Mouse (Mus musculus): ENCODE data around the gene Klhl3. TPM values are rescaled to one million over a fixed set of nuclear protein-coding genes. Genes with fewer than 3 reads are reported as not detected.

The Klhl3 gene
- polyA plus RNA-seq, 1 experiment = 2.0 TPM

DNA sequence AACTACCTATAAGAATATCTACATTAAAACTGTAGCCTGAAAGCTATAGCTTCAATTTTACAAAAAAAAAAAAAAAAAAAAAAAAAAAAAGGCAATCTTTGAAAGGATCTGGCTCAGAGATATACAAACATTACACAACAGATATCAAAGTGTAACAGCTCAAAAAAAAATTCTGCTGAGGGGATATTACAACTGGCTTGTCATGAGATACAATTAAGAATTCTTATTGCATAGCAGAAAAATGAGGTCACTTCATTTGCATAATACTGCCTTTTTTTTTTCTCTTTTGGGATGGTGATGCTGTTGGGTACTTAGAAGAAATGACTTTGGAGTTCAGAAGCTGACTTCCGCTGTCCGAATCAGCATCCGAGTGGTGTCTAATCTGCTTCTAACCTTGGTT, 111.6 kb downstream of the Klhl3 start:
- TF ChIP-seq CTCF (IDR thresholded peaks at IDR 0.05; ENCODE audit: borderline replicate concordance, control insufficient read depth, extremely low read depth, insufficient read depth, low read length, poor library complexity) (no peak), POLR2A (IDR thresholded peaks at IDR 0.05; ENCODE audit: control insufficient read depth, extremely low read depth, insufficient read depth, low read length, poor library complexity) (no peak)
- H3K4me3 ChIP-seq (ENCODE audit: control insufficient read depth, insufficient read depth, low read length) = no peak overlapping the region
- H3K4me1 ChIP-seq (replicated peaks; ENCODE audit: control insufficient read depth, insufficient read depth, low read length) = no peaks in the 10 kb centered on the region
- 97% methylated on average over 3 of the region's 3 CpGs for WGBS
- no peak for DNase-seq
- no peaks in the 10 kb centered on the region for H3K27me3 ChIP-seq (ENCODE audit: control insufficient read depth, insufficient read depth, low read length)
- no peaks in the 10 kb centered on the region for H3K36me3 ChIP-seq (ENCODE audit: control insufficient read depth, insufficient read depth, low read length)
- H3K27ac ChIP-seq (ENCODE audit: control insufficient read depth, insufficient read depth, low read length) = no peak overlapping the region

DNA sequence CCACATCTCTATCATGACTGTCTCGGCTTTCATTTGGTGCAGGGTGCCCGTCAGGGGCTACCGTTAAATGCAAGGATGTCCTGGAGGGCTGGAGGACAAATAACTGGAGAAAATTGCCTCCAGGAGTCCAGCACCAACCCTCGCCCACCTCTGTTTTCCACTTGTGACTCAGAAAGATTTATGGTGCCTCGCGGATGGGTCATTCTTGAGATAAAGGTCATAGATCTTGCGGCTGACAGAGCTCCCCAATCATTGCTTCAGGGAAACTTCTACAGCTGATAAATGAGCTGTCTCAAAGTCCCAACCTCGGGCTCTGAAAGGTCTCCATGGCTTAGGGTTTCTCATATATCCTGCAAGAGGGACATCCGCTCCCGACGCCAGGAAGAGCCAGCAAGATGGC, 116.9 kb downstream of the Klhl3 start:
- H3K36me3 ChIP-seq (ENCODE audit: control insufficient read depth, insufficient read depth, low read length) = no peaks in the 10 kb centered on the region
- no peak overlapping the region for H3K4me3 ChIP-seq (ENCODE audit: control insufficient read depth, insufficient read depth, low read length)
- no peak for DNase-seq
- H3K27ac ChIP-seq (ENCODE audit: control insufficient read depth, insufficient read depth, low read length) = no peak overlapping the region
- WGBS = 84% methylated on average over 11 of the region's 11 CpGs
- no peak for TF ChIP-seq CTCF (IDR thresholded peaks at IDR 0.05; ENCODE audit: borderline replicate concordance, control insufficient read depth, extremely low read depth, insufficient read depth, low read length, poor library complexity)
- TF ChIP-seq POLR2A (IDR thresholded peaks at IDR 0.05; ENCODE audit: control insufficient read depth, extremely low read depth, insufficient read depth, low read length, poor library complexity) = no peak
- H3K27me3 ChIP-seq (ENCODE audit: control insufficient read depth, insufficient read depth, low read length) = no peaks in the 10 kb centered on the region
- no peaks in the 10 kb centered on the region for H3K4me1 ChIP-seq (replicated peaks; ENCODE audit: control insufficient read depth, insufficient read depth, low read length)

DNA sequence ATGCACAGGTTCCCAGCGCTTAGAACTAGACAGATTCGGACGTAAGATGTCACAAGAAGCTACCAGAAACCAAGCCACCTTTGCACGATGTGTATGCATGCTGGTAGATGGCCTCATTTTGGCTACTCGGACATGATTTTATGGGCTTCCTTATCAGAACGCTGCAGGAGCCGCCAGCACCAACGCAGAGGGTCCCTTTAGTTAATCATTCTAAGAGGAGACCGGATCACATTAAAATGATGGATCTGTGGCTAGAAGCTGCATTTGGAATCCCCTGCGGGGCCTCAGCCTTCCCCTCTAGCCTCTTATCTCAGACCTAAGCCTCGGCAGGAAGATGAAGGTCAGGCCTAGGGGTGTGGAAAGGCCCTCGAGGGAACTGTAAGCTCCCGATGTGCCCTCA, 117.5 kb downstream of the Klhl3 start:
- no peaks in the 10 kb centered on the region for H3K4me1 ChIP-seq (replicated peaks; ENCODE audit: control insufficient read depth, insufficient read depth, low read length)
- H3K27ac ChIP-seq (ENCODE audit: control insufficient read depth, insufficient read depth, low read length) = no peak overlapping the region
- 42% methylated on average over 13 of the region's 13 CpGs for WGBS
- no peak overlapping the region for H3K4me3 ChIP-seq (ENCODE audit: control insufficient read depth, insufficient read depth, low read length)
- no peaks in the 10 kb centered on the region for H3K36me3 ChIP-seq (ENCODE audit: control insufficient read depth, insufficient read depth, low read length)
- H3K27me3 ChIP-seq (ENCODE audit: control insufficient read depth, insufficient read depth, low read length) = no peaks in the 10 kb centered on the region
- DNase-seq = no peak
- TF ChIP-seq POLR2A (IDR thresholded peaks at IDR 0.05; ENCODE audit: control insufficient read depth, extremely low read depth, insufficient read depth, low read length, poor library complexity) = no peak
- TF ChIP-seq CTCF (IDR thresholded peaks at IDR 0.05; ENCODE audit: borderline replicate concordance, control insufficient read depth, extremely low read depth, insufficient read depth, low read length, poor library complexity) = no peak

DNA sequence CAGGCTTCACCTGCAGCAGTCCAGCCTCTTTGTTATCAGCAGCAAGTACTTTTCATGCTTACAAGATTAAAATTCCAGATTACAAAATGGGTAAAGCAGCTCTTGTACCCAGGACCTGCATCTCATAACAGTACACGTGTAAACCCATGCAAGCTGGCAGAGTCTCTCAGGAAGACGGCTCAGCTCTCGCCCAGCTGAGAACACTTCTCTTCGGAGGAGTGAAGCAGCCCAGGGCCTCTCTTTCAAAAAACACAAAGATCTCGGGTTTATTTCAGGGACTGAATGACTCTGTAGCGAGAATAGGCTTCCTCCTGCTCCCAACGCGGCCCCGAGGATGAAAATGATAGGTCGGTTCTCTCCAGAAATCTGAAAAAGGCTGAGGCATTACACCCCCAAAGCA, 128.8 kb downstream of the Klhl3 start:
- Histone ChIP-seq H3K4me3 (ENCODE audit: control insufficient read depth, insufficient read depth, low read length) (no peak overlapping the region), H3K36me3 (ENCODE audit: control insufficient read depth, insufficient read depth, low read length) (no peaks in the 10 kb centered on the region), H3K27ac (ENCODE audit: control insufficient read depth, insufficient read depth, low read length) (no peak overlapping the region), H3K4me1 (replicated peaks; ENCODE audit: control insufficient read depth, insufficient read depth, low read length) (peaks cover 3% of the 10 kb centered on the region; the same call in 1 of the 2 replicates), H3K27me3 (ENCODE audit: control insufficient read depth, insufficient read depth, low read length) (no peaks in the 10 kb centered on the region; the same call in 1 of the 2 replicates)
- no peak for DNase-seq
- TF ChIP-seq POLR2A (IDR thresholded peaks at IDR 0.05; ENCODE audit: control insufficient read depth, extremely low read depth, insufficient read depth, low read length, poor library complexity) (no peak), CTCF (IDR thresholded peaks at IDR 0.05; ENCODE audit: borderline replicate concordance, control insufficient read depth, extremely low read depth, insufficient read depth, low read length, poor library complexity) (no peak)
- 85% methylated on average over 10 of the region's 10 CpGs for WGBS

DNA sequence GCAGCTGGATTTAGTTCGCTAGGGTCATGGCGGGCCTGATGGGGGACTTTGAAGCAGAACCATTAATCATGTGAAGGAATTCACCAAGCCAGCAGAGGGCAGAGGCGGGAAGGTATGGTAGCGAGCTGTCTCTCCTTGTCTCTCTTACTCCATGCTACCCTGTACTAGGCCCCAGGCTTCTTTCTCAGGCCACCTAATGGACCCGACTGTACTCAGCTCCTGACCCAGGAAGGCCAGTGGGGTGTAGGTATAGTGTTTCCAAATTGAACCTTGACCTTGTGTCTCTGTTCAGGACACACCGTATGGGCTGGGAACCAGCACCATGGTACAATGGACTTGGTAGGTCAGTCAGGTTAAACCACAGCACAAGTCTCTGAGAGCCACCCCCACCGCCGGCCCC, 129.2 kb downstream of the Klhl3 start:
- Histone ChIP-seq H3K36me3 (ENCODE audit: control insufficient read depth, insufficient read depth, low read length) (no peaks in the 10 kb centered on the region), H3K4me3 (ENCODE audit: control insufficient read depth, insufficient read depth, low read length) (no peak overlapping the region), H3K4me1 (replicated peaks; ENCODE audit: control insufficient read depth, insufficient read depth, low read length) (peaks cover 3% of the 10 kb centered on the region; the same call in 1 of the 2 replicates), H3K27me3 (ENCODE audit: control insufficient read depth, insufficient read depth, low read length) (no peaks in the 10 kb centered on the region; the same call in 1 of the 2 replicates), H3K27ac (ENCODE audit: control insufficient read depth, insufficient read depth, low read length) (no peak overlapping the region)
- DNase-seq = peak; percentile 8
- WGBS = 69% methylated on average over 8 of the region's 8 CpGs
- TF ChIP-seq CTCF (IDR thresholded peaks at IDR 0.05; ENCODE audit: borderline replicate concordance, control insufficient read depth, extremely low read depth, insufficient read depth, low read length, poor library complexity) = no peak
- no peak for TF ChIP-seq POLR2A (IDR thresholded peaks at IDR 0.05; ENCODE audit: control insufficient read depth, extremely low read depth, insufficient read depth, low read length, poor library complexity)

DNA sequence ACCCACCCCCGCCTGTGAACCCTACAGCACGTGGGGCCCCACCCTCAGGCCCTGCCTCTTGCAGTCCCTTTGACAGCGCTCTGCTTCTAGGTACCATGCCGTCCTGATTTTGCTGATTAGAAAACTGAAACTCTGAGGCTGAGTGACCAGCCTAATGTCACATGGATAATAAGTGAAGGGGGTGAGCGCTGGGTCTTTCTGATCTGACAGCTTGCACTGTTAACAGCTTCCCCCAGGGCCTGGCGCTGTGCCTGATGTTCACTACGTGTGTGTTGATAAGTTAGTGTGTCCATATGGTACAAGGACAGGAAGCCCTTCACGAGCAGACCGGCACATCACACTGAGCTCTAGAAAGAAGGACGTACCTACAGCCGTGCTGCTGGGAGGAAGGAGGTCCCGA, 130.1 kb downstream of the Klhl3 start:
- Histone ChIP-seq H3K4me1 (replicated peaks; ENCODE audit: control insufficient read depth, insufficient read depth, low read length) (peaks cover 3% of the 10 kb centered on the region; the same call in 1 of the 2 replicates), H3K36me3 (ENCODE audit: control insufficient read depth, insufficient read depth, low read length) (no peaks in the 10 kb centered on the region), H3K4me3 (ENCODE audit: control insufficient read depth, insufficient read depth, low read length) (no peak overlapping the region), H3K27me3 (ENCODE audit: control insufficient read depth, insufficient read depth, low read length) (no peaks in the 10 kb centered on the region; the same call in 1 of the 2 replicates), H3K27ac (ENCODE audit: control insufficient read depth, insufficient read depth, low read length) (no peak overlapping the region)
- DNase-seq = peak; percentile 6
- TF ChIP-seq CTCF (IDR thresholded peaks at IDR 0.05; ENCODE audit: borderline replicate concordance, control insufficient read depth, extremely low read depth, insufficient read depth, low read length, poor library complexity) (no peak), POLR2A (IDR thresholded peaks at IDR 0.05; ENCODE audit: control insufficient read depth, extremely low read depth, insufficient read depth, low read length, poor library complexity) (no peak)
- WGBS = 37% methylated on average over 12 of the region's 12 CpGs

DNA sequence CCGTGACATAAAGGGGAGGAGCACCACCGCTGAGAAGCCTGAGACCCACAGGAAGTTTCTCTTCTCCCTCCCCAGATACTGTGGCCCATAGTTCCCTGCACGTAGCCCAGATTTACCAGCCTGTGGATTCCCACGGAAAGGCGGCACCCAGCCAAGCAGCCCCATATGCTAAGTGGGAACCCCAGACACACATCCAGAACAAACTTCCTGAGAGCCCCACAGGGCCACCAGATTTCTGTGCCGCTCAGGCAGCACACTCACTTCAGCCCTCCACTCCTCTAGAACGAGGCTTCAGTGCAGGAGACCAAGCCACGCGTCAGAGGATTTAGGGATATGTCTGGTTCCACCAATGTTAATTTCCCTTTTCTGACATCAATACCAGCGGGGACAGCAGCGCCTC, 130.5 kb downstream of the Klhl3 start:
- Histone ChIP-seq H3K27me3 (ENCODE audit: control insufficient read depth, insufficient read depth, low read length) (no peaks in the 10 kb centered on the region; the same call in 1 of the 2 replicates), H3K4me1 (replicated peaks; ENCODE audit: control insufficient read depth, insufficient read depth, low read length) (peaks cover 3% of the 10 kb centered on the region; the same call in 1 of the 2 replicates), H3K36me3 (ENCODE audit: control insufficient read depth, insufficient read depth, low read length) (no peaks in the 10 kb centered on the region), H3K4me3 (ENCODE audit: control insufficient read depth, insufficient read depth, low read length) (no peak overlapping the region), H3K27ac (ENCODE audit: control insufficient read depth, insufficient read depth, low read length) (no peak overlapping the region)
- DNase-seq = no peak
- TF ChIP-seq POLR2A (IDR thresholded peaks at IDR 0.05; ENCODE audit: control insufficient read depth, extremely low read depth, insufficient read depth, low read length, poor library complexity) (no peak), CTCF (IDR thresholded peaks at IDR 0.05; ENCODE audit: borderline replicate concordance, control insufficient read depth, extremely low read depth, insufficient read depth, low read length, poor library complexity) (no peak)
- 58% methylated on average over 11 of the region's 11 CpGs for WGBS
